Mouse (Mus musculus) heart, embryonic 16.5 days (tissue): ENCODE measurements around the gene Ccdc83. TPM values are rescaled to one million over a fixed set of nuclear protein-coding genes. Genes with fewer than 3 reads are reported as not detected.

Experiments used
- ATAC-seq: fragments of 200-750 bp; cut with Nextera tagmentation; replicated peaks from 2 replicates; pipeline ENCODE4 v1.8.0; 2017; ENCODE audit warnings: moderate number of reproducible peaks; ENCODE audit not compliant: insufficient read depth, low FRiP score; ENCODE audit errors: extremely low read depth
- H3K27ac ChIP-seq: fragments of 300-500 bp; sonication (generic); 2 replicates; pipeline ENCODE4 v1.5.1; 2014; ENCODE audit warnings: mild to moderate bottlenecking, low read length, control low read depth, moderate library complexity
- H3K27me3 ChIP-seq: fragments of 300-500 bp; sonication (generic); 2 replicates; pipeline ENCODE4 v1.6.1; 2014; ENCODE audit warnings: low read length, mixed read lengths; ENCODE audit not compliant: control insufficient read depth, insufficient read depth
- H3K36me3 ChIP-seq: fragments of 300-500 bp; sonication (generic); 2 replicates; pipeline ENCODE4 v1.6.1; 2014; ENCODE audit not compliant: control insufficient read depth, insufficient read depth
- H3K4me1 ChIP-seq: fragments of 300-500 bp; sonication (generic); 2 replicates; pipeline ENCODE4 v1.6.1; 2014; ENCODE audit warnings: low read length, mixed read lengths; ENCODE audit not compliant: control insufficient read depth, insufficient read depth
- H3K4me2 ChIP-seq: fragments of 300-500 bp; sonication (generic); 2 replicates; pipeline ENCODE4 v1.6.1; 2014; ENCODE audit warnings: low read depth, mild to moderate bottlenecking, control low read depth, low read length
- H3K4me3 ChIP-seq: fragments of 300-500 bp; sonication (generic); 2 replicates; pipeline ENCODE4 v1.5.1; 2014; ENCODE audit warnings: mild to moderate bottlenecking, control low read depth, low read length
- H3K9ac ChIP-seq: fragments of 300-500 bp; sonication (generic); 2 replicates; pipeline ENCODE4 v1.6.1; 2014; ENCODE audit warnings: low read length, control low read depth
- H3K9me3 ChIP-seq: fragments of 300-500 bp; sonication (generic); replicated peaks from 2 replicates; pipeline ENCODE4 v1.6.1; 2016; ENCODE audit warnings: low read length; ENCODE audit not compliant: control insufficient read depth
- WGBS: fragments of 180-500 bp; shearing (Covaris S2); extraction: QIAGEN DNeasy Blood & Tissue Kit; methylation state at CpG from one replicate; pipeline ENCODE4 v1.1.7; 2014; 5-methylcytosine and 5-hydroxymethylcytosine counted together
- polyA plus RNA-seq: library from polyadenylated mRNA; unstranded; fragments of >200 nt; fragmentation: Nextera tagmentation; extraction: Ambion mirVana; gene quantifications from 2 replicates; pipeline ENCODE4 v1.2.1, GENCODE M21; 2015

The Ccdc83 gene
- polyA plus RNA-seq, 1 experiment from 2014 or later, result not detected

DNA sequence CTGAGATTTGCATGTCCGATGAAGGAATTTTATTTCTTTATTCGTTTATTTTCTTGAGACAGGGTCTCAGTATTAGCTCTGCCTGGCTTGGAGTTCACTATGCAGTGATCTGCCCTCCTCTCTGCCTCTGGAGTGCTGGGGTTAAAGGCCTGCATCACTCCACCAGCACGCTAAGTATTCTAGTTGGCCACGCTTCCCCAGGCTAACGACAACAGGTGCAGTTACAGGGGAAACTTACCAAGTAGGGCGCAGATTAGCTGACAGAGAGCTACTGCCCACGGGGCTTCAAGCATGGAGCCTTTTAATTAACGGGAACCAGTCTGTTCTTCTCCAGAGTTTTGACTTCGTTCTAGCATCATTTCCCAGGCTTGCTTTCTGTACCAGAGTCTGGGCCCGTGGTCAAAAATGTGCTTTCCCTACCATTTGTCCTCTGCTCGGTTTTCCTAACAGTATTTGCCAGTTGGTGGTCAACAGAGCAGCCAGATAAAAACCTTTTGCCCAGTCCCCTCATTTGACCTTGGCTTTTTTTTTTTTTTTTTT is 9.1 kb upstream of the Ccdc83 start:
- Histone ChIP-seq H3K4me3 (no peak overlapping the region), H3K4me1 (no peaks in the 10 kb centered on the region), H3K27ac (no peak overlapping the region), H3K9ac (no peak overlapping the region), H3K9me3 (no peaks in the 10 kb centered on the region), H3K4me2 (no peak overlapping the region), H3K36me3 (no peaks in the 10 kb centered on the region), H3K27me3 (no peaks in the 10 kb centered on the region)
- no peak for ATAC-seq
- 57% methylated on average over 11 of the region's 11 CpGs for WGBS

DNA sequence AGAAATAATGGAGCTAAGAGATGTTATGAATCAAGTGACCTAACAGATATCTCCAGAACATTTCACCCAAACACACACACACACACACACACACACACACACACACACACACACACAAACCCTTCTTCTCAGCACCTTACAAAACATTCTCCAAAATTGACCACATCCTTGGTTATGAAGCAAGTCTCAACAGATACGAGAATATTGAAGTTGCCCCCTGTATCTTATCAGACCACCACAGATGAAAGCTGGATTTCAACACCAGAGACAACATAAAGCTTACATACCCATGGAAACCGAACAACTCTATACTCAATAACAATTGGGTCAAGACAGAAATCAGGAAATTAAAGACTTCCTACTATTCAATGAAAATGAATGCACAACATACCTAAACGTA is 4.6 kb upstream of the Ccdc83 start:
- no peaks in the 10 kb centered on the region for H3K27me3 ChIP-seq
- H3K9ac ChIP-seq, result no peak overlapping the region
- peaks cover 3% of the 10 kb centered on the region for H3K4me1 ChIP-seq
- H3K4me2 ChIP-seq, result no peak overlapping the region
- H3K4me3 ChIP-seq, result no peak overlapping the region
- no peak overlapping the region for H3K27ac ChIP-seq
- whole genome bisulfite sequencing, result 62% methylated on average over 3 of the region's 3 CpGs
- no peaks in the 10 kb centered on the region for H3K9me3 ChIP-seq
- H3K36me3 ChIP-seq, result no peaks in the 10 kb centered on the region
- ATAC-seq, result no peak

DNA sequence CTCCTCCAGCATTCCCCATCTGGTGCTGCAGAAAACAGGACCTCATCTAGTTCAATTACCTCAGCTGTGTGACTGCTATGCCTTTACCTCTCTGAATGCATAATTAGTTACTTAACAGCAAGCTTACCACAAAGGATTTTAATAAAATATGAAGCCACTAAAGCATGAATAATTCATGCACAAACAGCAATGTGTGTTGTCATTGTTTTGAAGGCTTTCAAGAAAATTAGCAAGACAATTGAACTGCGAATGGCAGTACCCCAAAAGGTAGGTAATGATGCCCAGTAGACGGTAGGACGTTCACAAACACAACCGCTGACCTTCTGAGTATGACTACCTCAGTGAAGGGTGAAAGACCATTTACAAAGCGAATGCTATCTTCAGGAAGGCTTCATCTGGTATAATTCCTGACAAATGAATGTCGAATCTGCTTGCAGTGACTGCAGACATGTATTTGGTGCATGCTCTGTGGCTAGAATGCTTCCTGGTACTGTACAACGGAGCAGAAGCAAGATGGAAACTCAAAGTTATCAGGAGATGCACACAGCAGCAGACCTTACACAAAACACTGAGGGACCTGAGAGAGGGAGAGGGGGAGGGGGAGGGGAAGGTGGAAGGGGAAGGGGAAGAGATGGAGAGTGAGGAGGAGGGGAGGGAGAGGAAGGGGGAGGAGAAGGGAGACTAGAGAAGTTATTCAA is 3.5 kb downstream of the Ccdc83 start:
- H3K27me3 ChIP-seq, result no peaks in the 10 kb centered on the region
- 31% methylated on average over 7 of the region's 7 CpGs for WGBS

DNA sequence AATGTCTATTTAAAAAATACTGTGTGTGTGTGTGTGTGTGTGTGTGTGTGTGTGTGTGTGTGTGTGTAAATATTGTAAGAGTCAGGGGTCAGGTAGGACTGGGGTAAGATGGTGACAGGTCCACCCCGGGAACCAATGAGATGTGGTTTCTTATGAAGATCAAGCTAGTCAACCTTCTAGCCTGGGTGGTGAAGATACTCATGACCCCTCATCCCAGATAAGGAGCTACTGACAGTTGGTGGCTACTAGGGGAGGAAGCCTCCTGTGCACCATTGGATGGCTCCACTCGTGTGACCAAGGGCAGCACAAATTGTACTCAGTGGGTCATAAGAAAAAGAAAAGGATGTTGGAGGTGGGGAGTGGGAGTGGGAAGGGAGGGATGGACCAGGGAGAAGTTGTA is 5.7 kb downstream of the Ccdc83 start:
- Histone ChIP-seq H3K36me3 (no peaks in the 10 kb centered on the region), H3K27ac (no peak overlapping the region), H3K4me2 (no peak overlapping the region), H3K27me3 (no peaks in the 10 kb centered on the region), H3K4me1 (no peaks in the 10 kb centered on the region), H3K9ac (no peak overlapping the region), H3K9me3 (no peaks in the 10 kb centered on the region), H3K4me3 (no peak overlapping the region)
- ATAC-seq, result no peak
- 69% methylated on average over 2 of the region's 2 CpGs for WGBS

More for the DNA sequence above, 3.5 kb downstream of the Ccdc83 start:
- Histone ChIP-seq H3K9me3 (no peaks in the 10 kb centered on the region), H3K4me2 (no peak overlapping the region), H3K4me1 (peaks cover 4% of the 10 kb centered on the region), H3K4me3 (no peak overlapping the region), H3K9ac (no peak overlapping the region), H3K36me3 (no peaks in the 10 kb centered on the region), H3K27ac (no peak overlapping the region)
- no peak for ATAC-seq

DNA sequence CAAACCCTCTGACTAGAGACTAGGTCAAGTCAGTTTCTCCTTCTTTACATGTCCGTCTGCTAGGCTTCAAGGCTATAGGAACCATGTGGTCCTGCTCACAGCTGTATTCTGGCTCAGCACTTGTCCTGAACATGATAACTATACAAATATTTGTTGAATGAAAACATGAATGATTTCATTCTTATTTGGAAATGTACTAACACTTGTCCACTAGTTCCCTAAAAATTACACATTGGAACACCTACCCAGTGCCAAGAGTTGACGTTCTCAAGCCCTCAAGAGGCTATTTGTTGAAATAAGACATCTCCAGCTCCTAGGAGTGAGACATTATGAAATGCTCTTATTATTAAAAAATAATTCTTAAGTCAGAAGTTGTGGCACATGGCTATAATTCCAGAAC is 6.9 kb downstream of the Ccdc83 start:
- H3K9me3 ChIP-seq, result no peaks in the 10 kb centered on the region
- no peak overlapping the region for H3K4me3 ChIP-seq
- H3K27me3 ChIP-seq, result no peaks in the 10 kb centered on the region
- no peak overlapping the region for H3K9ac ChIP-seq
- H3K4me1 ChIP-seq, result no peaks in the 10 kb centered on the region
- WGBS, result 79% methylated on average over 2 of the region's 2 CpGs
- H3K27ac ChIP-seq, result no peak overlapping the region
- no peak; the same call in 1 of the 2 replicates for ATAC-seq
- no peaks in the 10 kb centered on the region for H3K36me3 ChIP-seq
- no peak overlapping the region for H3K4me2 ChIP-seq

DNA sequence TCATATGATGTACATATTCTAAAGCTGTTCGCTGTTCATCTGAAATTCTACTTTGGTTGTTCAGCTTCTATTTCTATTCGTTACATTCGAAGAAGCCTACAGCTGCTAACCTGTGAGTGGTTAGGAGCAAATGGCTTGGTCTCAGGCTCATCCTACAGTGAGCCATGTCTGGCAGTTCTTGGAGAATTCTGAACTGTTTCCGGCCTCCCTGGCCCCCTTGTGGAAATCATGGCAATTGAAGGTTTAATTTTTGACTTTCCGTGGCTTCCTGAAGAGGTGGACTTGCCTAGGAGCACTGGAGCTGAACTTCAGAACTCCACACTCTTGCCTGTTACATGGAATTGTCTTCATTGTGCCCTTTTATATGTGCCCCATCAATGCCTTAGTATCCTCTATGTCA is 12.6 kb downstream of the Ccdc83 start:
- H3K4me1 ChIP-seq, result no peaks in the 10 kb centered on the region
- H3K27ac ChIP-seq, result no peak overlapping the region
- no peaks in the 10 kb centered on the region for H3K36me3 ChIP-seq
- 61% methylated on average over 5 of the region's 5 CpGs for WGBS
- no peaks in the 10 kb centered on the region for H3K9me3 ChIP-seq
- no peak overlapping the region for H3K9ac ChIP-seq
- no peak overlapping the region for H3K4me2 ChIP-seq
- H3K4me3 ChIP-seq, result no peak overlapping the region
- no peaks in the 10 kb centered on the region for H3K27me3 ChIP-seq
- ATAC-seq, result no peak

DNA sequence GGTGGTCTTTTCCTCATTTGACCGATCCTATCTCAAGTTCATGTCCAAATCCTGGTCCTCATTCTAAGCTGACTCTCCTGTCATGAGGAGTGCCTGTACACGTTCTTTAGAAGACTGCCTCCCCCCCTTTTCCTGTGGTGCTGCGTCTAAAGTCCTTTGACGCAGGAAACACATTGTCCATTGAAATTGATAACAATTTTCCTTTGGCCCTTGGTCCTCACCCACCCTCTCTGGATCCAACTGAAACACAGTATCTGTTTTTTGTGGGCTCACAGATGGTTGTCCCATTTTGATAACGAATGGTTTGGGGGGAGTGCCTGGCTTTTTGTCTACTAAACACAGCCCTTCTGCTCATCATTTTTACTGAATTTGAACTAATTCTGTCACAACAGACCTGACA is 21.9 kb downstream of the Ccdc83 start:
- Histone ChIP-seq H3K27ac (no peak overlapping the region), H3K27me3 (no peaks in the 10 kb centered on the region), H3K4me1 (no peaks in the 10 kb centered on the region), H3K9me3 (no peaks in the 10 kb centered on the region), H3K4me3 (no peak overlapping the region), H3K9ac (no peak overlapping the region), H3K36me3 (no peaks in the 10 kb centered on the region), H3K4me2 (no peak overlapping the region)
- ATAC-seq, result no peak
- WGBS, result 57% methylated on average over 5 of the region's 5 CpGs

DNA sequence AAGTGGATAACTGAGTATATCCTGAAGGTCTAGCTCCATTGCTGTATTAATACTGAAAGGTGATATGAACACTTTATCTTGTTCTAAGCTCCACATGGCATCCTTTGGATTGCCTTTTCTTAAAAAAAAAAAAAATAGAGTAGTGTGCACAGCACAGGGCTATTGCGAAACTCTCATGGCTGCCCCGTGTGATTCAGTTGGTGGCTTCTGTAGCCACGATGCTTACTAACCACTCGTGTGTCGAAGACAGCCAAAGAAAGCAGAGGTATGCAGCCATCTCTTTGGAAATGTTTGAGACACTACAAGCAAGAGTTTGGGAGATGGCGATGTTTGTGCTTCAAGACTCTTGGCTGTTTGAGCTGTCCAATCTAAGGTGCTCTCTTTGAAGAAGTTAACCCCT is 22.4 kb downstream of the Ccdc83 start:
- Histone ChIP-seq H3K9ac (no peak overlapping the region), H3K27ac (no peak overlapping the region), H3K4me1 (no peaks in the 10 kb centered on the region), H3K27me3 (no peaks in the 10 kb centered on the region), H3K4me2 (no peak overlapping the region), H3K4me3 (no peak overlapping the region), H3K9me3 (no peaks in the 10 kb centered on the region), H3K36me3 (no peaks in the 10 kb centered on the region)
- WGBS, result 71% methylated on average over 6 of the region's 6 CpGs
- ATAC-seq, result no peak

DNA sequence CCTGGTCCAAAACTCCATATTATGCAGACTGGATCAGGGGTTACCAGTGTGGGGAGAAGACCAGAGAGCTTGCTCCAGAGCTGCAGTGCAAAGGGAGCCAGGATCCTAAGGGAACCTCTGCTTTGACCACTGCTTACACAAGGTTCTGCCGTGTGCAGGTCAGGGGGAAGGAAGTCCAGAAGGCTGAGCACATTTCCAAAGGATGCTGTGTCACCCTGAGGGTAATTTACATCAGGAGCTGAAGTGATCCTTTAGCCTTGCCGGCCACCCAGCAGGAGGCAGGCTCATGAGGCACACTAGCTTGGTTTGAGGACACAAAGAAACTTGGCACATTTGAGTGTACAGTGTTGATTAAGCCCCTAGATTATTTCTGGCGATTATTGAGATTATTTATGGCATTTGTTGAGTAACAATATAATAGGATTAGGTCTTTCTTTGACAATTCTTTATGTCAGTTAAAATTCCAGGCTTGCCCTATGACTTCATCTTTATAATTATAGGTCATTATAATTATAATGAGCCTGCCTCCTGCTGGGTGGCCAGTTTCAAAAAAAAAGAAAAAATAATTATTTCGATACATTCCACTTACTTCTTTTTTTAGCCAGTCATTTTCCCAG is 29.2 kb downstream of the Ccdc83 start:
- Histone ChIP-seq H3K9ac (no peak overlapping the region), H3K36me3 (no peaks in the 10 kb centered on the region), H3K4me2 (no peak overlapping the region), H3K9me3 (no peaks in the 10 kb centered on the region), H3K4me1 (no peaks in the 10 kb centered on the region), H3K27me3 (no peaks in the 10 kb centered on the region), H3K27ac (no peak overlapping the region), H3K4me3 (no peak overlapping the region)
- 55% methylated on average over 4 of the region's 4 CpGs for WGBS
- no peak for ATAC-seq
